Mouse (Mus musculus): ENCODE results near the gene Mafb. TPM values are rescaled to one million over a fixed set of nuclear protein-coding genes. Genes with fewer than 3 reads are reported as not detected.
A peak's percentile ranks its signal among the peaks of the same experiment; 100 is the strongest.

Mafb gene
- polyA plus RNA-seq, 1 experiment from 2014 or later, result 7.8 TPM

GRCm38 (mm10) chr2:160361442-160362121, 5.3 kb downstream of the Mafb start:
- Histone ChIP-seq H3K36me3 (ENCODE audit: poor library complexity, severe bottlenecking) (no peaks in the 10 kb centered on the region), H3K4me1 (peaks cover 32% of the 10 kb centered on the region), H3K9me3 (replicated peaks) (no peaks in the 10 kb centered on the region), H3K4me3 (no peak overlapping the region), H3K9ac (no peak overlapping the region), H3K27me3 (peaks cover 85% of the 10 kb centered on the region), H3K27ac (no peak overlapping the region), H3K4me2 (0 out of 2 replicates have a peak overlapping the region, but pooled peaks have one; percentile 1)
- WGBS, result 4% methylated on average over 16 of the region's 16 CpGs
- no peak for ATAC-seq

DNA sequence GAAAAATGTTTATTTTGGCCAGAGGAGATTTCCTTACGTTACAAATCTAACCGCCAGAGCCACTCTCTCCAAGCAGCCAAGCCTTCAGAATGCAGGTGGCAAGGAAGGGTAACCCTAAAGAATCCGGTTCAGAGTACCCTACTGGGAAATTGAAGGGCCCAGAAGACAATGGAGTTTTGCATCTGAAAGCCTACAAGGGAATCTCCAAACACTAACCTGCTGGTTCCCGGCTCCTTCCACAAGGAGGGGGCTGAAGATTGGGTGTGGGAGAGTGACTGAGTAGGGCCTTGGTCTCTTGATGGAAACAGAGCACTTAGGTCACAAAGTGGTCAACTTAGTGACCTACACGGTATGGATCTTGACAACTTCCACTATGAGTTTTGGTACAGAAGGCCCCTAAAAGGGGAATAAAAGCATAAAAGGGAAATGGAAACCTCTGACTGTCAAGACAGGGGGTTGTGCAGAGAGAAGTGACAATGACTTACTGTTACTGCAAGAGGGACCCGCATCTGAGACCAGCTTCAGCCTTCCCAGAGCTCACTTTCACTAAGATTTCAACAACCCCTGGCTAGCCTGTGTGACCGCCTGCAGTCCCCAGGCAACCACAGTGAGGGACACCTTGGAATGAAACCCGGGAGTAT, 6.5 kb downstream of the Mafb start:
- Histone ChIP-seq H3K27me3 (peaks cover 73% of the 10 kb centered on the region), H3K9me3 (replicated peaks) (no peaks in the 10 kb centered on the region), H3K4me3 (no peak overlapping the region), H3K4me2 (no peak overlapping the region), H3K27ac (no peak overlapping the region), H3K4me1 (peaks cover 19% of the 10 kb centered on the region), H3K9ac (no peak overlapping the region), H3K36me3 (ENCODE audit: poor library complexity, severe bottlenecking) (no peaks in the 10 kb centered on the region)
- no peak for ATAC-seq
- 4% methylated on average over 8 of the region's 8 CpGs for WGBS

DNA sequence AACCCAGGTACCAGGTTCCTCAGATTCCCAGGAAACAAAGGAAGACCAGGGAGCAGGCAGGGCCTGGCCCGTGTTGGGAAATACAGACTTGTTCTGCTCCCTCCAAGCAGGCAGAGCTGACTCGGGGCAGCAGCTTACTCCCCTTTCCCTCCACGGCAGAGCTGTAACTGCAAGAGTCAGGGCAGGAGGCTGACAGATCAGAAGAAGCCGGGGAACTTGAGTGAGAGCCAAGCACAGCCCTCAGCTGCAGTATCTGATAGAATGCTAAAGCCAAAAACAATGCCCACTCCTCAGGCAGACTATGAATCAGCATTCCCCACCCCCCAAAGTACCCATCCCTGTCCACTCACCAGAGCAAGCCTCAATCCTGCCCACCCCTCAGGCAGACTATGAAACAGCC, 8.0 kb downstream of the Mafb start:
- no peaks in the 10 kb centered on the region for H3K9me3 ChIP-seq (replicated peaks)
- peaks cover 7% of the 10 kb centered on the region; the same call in 1 of the 2 replicates for H3K4me1 ChIP-seq
- no peak for ATAC-seq
- 7% methylated on average over 4 of the region's 4 CpGs for WGBS
- no peaks in the 10 kb centered on the region for H3K36me3 ChIP-seq (ENCODE audit: poor library complexity, severe bottlenecking)
- no peak overlapping the region for H3K9ac ChIP-seq
- no peak overlapping the region for H3K4me3 ChIP-seq
- no peak overlapping the region for H3K27ac ChIP-seq
- no peak overlapping the region for H3K4me2 ChIP-seq
- H3K27me3 ChIP-seq, result peaks cover 64% of the 10 kb centered on the region

GRCm38 (mm10) chr2:160357442-160357841, 9.4 kb downstream of the Mafb start:
- ATAC-seq, result peak; percentile 31; the same call in 1 of the 2 replicates
- Histone ChIP-seq H3K4me1 (peaks cover 5% of the 10 kb centered on the region; the same call in 1 of the 2 replicates), H3K27me3 (peaks cover 51% of the 10 kb centered on the region), H3K9me3 (replicated peaks) (no peaks in the 10 kb centered on the region), H3K36me3 (ENCODE audit: poor library complexity, severe bottlenecking) (no peaks in the 10 kb centered on the region), H3K27ac (no peak overlapping the region), H3K9ac (no peak overlapping the region), H3K4me3 (no peak overlapping the region), H3K4me2 (no peak overlapping the region)
- 54% methylated on average over 4 of the region's 4 CpGs for WGBS

DNA sequence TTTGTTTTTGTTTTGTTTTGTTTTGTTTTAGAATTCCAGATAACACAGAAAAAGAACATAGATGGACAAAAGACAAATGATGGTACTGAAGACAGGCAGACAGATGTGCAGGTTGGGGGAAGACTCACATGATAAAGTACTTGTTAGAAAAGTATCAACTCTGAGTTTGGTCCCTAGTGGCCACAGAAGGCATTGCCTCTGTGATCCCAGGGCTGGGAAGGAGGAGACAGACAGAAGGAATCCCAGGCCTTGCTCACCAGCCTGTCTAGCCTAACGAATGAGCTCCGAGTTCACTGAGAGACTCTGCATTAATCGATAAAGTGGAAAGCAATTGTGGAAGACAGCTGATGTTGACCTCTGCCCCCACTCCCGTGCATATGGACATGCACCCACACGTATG, 10.7 kb downstream of the Mafb start:
- Histone ChIP-seq H3K4me3 (no peak overlapping the region), H3K9me3 (replicated peaks) (no peaks in the 10 kb centered on the region), H3K27ac (no peak overlapping the region), H3K9ac (no peak overlapping the region), H3K27me3 (peaks cover 38% of the 10 kb centered on the region), H3K36me3 (ENCODE audit: poor library complexity, severe bottlenecking) (no peaks in the 10 kb centered on the region), H3K4me1 (peaks cover 5% of the 10 kb centered on the region; the same call in 1 of the 2 replicates), H3K4me2 (no peak overlapping the region)
- ATAC-seq, result no peak
- WGBS, result 53% methylated on average over 5 of the region's 5 CpGs

DNA sequence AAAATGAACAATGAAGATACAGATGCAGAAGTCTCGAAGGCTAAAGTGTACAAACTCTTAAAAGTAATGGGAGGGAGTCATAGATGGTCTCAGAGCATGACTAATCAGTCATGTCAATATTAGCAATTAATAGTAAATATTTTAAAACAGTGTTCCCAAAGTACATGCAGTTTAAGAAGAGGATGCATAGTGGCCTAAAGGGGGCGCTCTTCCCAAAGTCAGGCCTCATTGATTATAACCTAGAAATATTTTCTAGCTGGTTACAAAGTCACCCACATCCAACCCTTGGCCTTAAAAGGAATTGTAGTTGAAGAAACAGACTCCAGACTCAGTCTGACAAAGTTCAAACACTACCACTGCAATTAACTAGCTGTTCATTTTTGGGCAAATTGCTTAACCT, 12.5 kb downstream of the Mafb start:
- 55% methylated on average over 2 of the region's 2 CpGs for WGBS
- Histone ChIP-seq H3K9me3 (replicated peaks) (no peaks in the 10 kb centered on the region), H3K27me3 (peaks cover 20% of the 10 kb centered on the region), H3K36me3 (ENCODE audit: poor library complexity, severe bottlenecking) (no peaks in the 10 kb centered on the region), H3K4me2 (no peak overlapping the region), H3K4me1 (peaks cover 5% of the 10 kb centered on the region; the same call in 1 of the 2 replicates), H3K4me3 (no peak overlapping the region), H3K9ac (no peak overlapping the region), H3K27ac (no peak overlapping the region)
- no peak for ATAC-seq

DNA sequence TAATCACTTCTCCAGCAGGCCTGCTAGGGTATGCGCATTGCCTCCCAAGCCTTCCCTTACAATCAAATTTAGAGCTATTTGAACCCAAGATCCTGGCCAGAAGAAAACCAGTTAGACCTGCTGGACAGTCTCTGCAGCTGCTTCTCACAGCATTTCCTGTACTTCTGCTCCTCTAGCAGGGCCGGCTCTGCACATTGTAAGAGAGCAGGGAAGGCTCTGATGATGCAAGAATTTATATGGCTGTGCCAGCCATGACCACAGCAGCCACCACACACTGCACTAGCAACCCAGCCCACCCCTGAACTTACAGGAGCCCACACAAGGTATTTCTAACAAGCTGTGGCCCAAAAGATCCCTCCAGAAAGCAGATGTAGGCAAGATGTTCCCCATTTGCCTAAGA, 13.3 kb downstream of the Mafb start:
- no peaks in the 10 kb centered on the region for H3K9me3 ChIP-seq (replicated peaks)
- WGBS, result 84% methylated on average over 2 of the region's 2 CpGs
- no peak for ATAC-seq

DNA sequence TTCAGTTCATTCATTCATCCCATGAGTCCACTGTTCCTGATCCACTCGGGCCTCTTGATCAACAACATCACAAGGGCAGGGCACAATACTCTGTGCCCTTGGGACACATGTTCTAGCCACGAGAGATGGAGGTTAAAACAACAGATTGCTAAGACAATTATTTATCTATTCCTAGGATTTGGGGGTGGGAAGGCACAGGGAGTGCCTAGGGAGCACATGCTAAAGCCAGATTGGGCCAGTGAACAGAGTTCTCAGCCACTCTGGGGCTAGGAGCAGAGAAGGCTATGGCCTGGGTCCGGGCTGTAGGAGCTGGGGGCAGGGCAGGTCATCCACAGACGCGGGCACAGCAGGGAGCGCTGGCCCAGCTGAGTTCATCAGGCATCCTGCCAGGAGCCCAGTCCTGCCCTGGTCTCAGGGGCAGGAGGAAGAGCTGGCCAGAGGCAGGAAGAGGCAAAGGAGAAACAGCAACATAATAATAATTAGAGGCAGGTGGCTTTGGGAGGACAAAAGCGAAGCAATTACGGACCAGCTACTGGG, 15.8 kb downstream of the Mafb start:
- no peak overlapping the region for H3K9ac ChIP-seq
- H3K27ac ChIP-seq, result no peak overlapping the region
- H3K9me3 ChIP-seq (replicated peaks), result no peaks in the 10 kb centered on the region
- H3K36me3 ChIP-seq (ENCODE audit: poor library complexity, severe bottlenecking), result no peaks in the 10 kb centered on the region
- no peak overlapping the region for H3K4me2 ChIP-seq
- no peaks in the 10 kb centered on the region for H3K4me1 ChIP-seq
- no peaks in the 10 kb centered on the region; the same call in 1 of the 2 replicates for H3K27me3 ChIP-seq
- no peak for ATAC-seq
- H3K4me3 ChIP-seq, result no peak overlapping the region
- 42% methylated on average over 8 of the region's 8 CpGs for WGBS

More for the DNA sequence above, 13.3 kb downstream of the Mafb start:
- Histone ChIP-seq H3K4me1 (no peaks in the 10 kb centered on the region), H3K27me3 (peaks cover 13% of the 10 kb centered on the region), H3K4me2 (no peak overlapping the region), H3K36me3 (ENCODE audit: poor library complexity, severe bottlenecking) (no peaks in the 10 kb centered on the region), H3K4me3 (no peak overlapping the region), H3K9ac (no peak overlapping the region), H3K27ac (no peak overlapping the region)

DNA sequence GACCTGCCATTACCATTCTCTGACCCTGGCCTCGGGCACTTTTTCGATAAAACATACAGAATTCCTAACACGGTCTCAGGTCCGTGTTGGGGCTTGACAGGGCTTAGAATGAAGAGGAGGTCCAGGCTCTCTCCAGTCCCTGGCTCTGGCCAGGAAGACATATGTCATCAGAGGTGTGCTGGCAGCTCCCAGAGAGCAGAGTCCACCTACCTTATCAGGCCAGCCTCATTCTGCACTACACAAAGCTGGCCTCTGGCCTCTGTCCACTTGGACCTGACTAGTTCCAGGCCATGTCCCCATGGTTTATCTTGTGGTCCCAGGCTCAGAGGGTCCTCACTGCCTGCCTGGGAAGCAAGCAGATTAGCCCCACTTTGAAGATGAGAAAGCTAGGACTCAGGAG, 17.3 kb downstream of the Mafb start:
- H3K9ac ChIP-seq, result no peak overlapping the region
- H3K4me3 ChIP-seq, result no peak overlapping the region
- 89% methylated on average over 4 of the region's 4 CpGs for WGBS
- H3K27ac ChIP-seq, result no peak overlapping the region
- H3K4me1 ChIP-seq, result no peaks in the 10 kb centered on the region
- H3K4me2 ChIP-seq, result no peak overlapping the region
- no peaks in the 10 kb centered on the region for H3K36me3 ChIP-seq (ENCODE audit: poor library complexity, severe bottlenecking)
- H3K27me3 ChIP-seq, result no peaks in the 10 kb centered on the region; the same call in 1 of the 2 replicates
- no peaks in the 10 kb centered on the region for H3K9me3 ChIP-seq (replicated peaks)
- no peak for ATAC-seq

DNA sequence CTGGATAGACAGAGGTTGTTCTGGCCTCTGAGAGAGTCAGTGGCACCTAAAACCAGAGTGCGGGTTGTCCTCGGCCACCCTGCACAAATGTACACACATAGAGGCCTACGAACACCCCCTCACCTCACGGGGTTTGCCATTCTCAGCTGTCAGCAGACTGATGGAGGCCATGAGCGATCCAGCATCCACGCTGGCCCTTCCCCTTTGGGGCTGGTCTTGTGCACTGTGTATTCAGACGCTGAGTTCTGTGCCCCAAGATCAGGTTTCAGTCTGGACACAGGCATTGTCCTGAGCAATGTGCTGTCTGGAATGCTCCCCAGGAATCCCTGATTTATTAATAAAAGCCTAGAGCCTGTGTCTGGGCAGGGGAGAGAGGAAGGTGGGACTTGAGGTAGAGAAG, 18.1 kb downstream of the Mafb start:
- Histone ChIP-seq H3K36me3 (ENCODE audit: poor library complexity, severe bottlenecking) (no peaks in the 10 kb centered on the region), H3K27me3 (no peaks in the 10 kb centered on the region; the same call in 1 of the 2 replicates), H3K9me3 (replicated peaks) (no peaks in the 10 kb centered on the region), H3K9ac (no peak overlapping the region), H3K4me3 (no peak overlapping the region), H3K4me2 (no peak overlapping the region), H3K4me1 (no peaks in the 10 kb centered on the region), H3K27ac (no peak overlapping the region)
- no peak for ATAC-seq
- 30% methylated on average over 7 of the region's 7 CpGs for WGBS

- no peaks in the 10 kb centered on the region for H3K27me3 ChIP-seq
- H3K4me1 ChIP-seq, result no peaks in the 10 kb centered on the region
- H3K27ac ChIP-seq, result no peak overlapping the region
- H3K9ac ChIP-seq, result no peak overlapping the region
- no peak for ATAC-seq
- no peak overlapping the region for H3K4me2 ChIP-seq
- H3K4me3 ChIP-seq, result no peak overlapping the region
- H3K9me3 ChIP-seq (replicated peaks), result no peaks in the 10 kb centered on the region
- no peaks in the 10 kb centered on the region for H3K36me3 ChIP-seq (ENCODE audit: poor library complexity, severe bottlenecking)
- 63% methylated on average over 4 of the region's 4 CpGs for WGBS
These were observed 18.7 kb downstream of the Mafb start for GRCm38 (mm10) chr2:160348072-160348604.

DNA sequence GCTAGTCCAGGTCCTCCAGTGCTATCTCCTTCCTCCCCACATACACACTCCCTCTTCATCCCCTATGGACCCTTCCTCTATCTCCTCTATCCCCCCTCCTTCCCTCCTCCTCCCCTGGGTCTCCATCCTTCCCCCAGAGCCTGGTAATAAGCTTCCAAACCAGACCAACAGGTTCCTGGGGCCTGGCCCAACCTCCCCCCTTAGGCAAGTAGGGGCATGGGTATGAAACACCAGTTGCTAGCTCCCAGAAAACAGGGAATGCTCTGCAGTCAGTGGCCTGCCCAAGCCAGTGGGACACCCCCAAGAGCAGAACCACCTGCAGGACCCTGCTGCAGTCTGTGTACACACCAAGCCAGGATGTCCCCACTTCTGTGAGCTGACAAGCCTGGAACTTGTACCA, 21.2 kb downstream of the Mafb start:
- Histone ChIP-seq H3K4me3 (no peak overlapping the region), H3K4me2 (no peak overlapping the region), H3K27ac (no peak overlapping the region), H3K9me3 (replicated peaks) (no peaks in the 10 kb centered on the region), H3K9ac (no peak overlapping the region), H3K36me3 (ENCODE audit: poor library complexity, severe bottlenecking) (no peaks in the 10 kb centered on the region), H3K27me3 (no peaks in the 10 kb centered on the region), H3K4me1 (no peaks in the 10 kb centered on the region)
- ATAC-seq, result no peak

Data from forebrain, embryonic 13.5 days (tissue).